Mouse (Mus musculus) liver, embryonic 12.5 days (tissue): Measurements from ENCODE around the gene Hikeshi. TPM values are rescaled to one million over a fixed set of nuclear protein-coding genes. Genes with fewer than 3 reads are reported as not detected.

Experiments used
- ATAC-seq: fragments of 200-750 bp; cut with Nextera tagmentation; 2 replicates; pipeline ENCODE4 v1.8.0; 2017; ENCODE audit warnings: moderate number of reproducible peaks, mild to moderate bottlenecking, moderate library complexity
- H3K27ac ChIP-seq: fragments of 300-500 bp; sonication (generic); 2 replicates; pipeline ENCODE4 v1.5.1; 2016; ENCODE audit warnings: mild to moderate bottlenecking
- H3K27me3 ChIP-seq: fragments of 300-500 bp; sonication (generic); replicated peaks from 2 replicates; pipeline ENCODE4 v1.6.1; 2016; ENCODE audit warnings: mild to moderate bottlenecking, moderate library complexity
- H3K36me3 ChIP-seq: fragments of 300-500 bp; sonication (generic); 2 replicates; pipeline ENCODE4 v1.6.1; 2016; ENCODE audit warnings: mild to moderate bottlenecking, moderate library complexity
- H3K4me1 ChIP-seq: fragments of 300-500 bp; sonication (generic); 2 replicates; pipeline ENCODE4 v1.6.1; 2016
- H3K4me2 ChIP-seq: fragments of 300-500 bp; sonication (generic); 2 replicates; pipeline ENCODE4 v1.6.1; 2016; ENCODE audit warnings: mild to moderate bottlenecking, moderate library complexity
- H3K4me3 ChIP-seq: fragments of 300-500 bp; sonication (generic); 2 replicates; pipeline ENCODE4 v1.5.1; 2016; ENCODE audit warnings: mild to moderate bottlenecking, moderate library complexity
- H3K9ac ChIP-seq: fragments of 300-500 bp; sonication (generic); 2 replicates; pipeline ENCODE4 v1.6.1; 2016; ENCODE audit warnings: mild to moderate bottlenecking, moderate library complexity
- H3K9me3 ChIP-seq: fragments of 300-500 bp; sonication (generic); replicated peaks from 2 replicates; pipeline ENCODE4 v1.6.1; 2016; ENCODE audit warnings: mild to moderate bottlenecking, moderate library complexity
- WGBS: fragments of 180-500 bp; shearing (Covaris S2); methylation state at CpG from one replicate; pipeline ENCODE4 v1.1.7; 2016; ENCODE audit not compliant: insufficient replicate concordance; 5-methylcytosine and 5-hydroxymethylcytosine counted together
- polyA plus RNA-seq: library from polyadenylated mRNA; unstranded; fragments of >200 nt; fragmentation: Nextera tagmentation; extraction: Ambion mirVana; gene quantifications from 2 replicates; pipeline ENCODE4 v1.2.1, GENCODE M21; 2016

Gene Hikeshi
- polyA plus RNA-seq, 1 experiment from 2014 or later: 94.9 TPM

GRCm38 (mm10) chr7:89908899-89909621 is 31.9 kb downstream of the Hikeshi start:
- no peaks in the 10 kb centered on the region for H3K27me3 ChIP-seq
- H3K4me3 ChIP-seq: no peak overlapping the region
- peaks cover 9% of the 10 kb centered on the region for H3K4me1 ChIP-seq
- H3K36me3 ChIP-seq: no peaks in the 10 kb centered on the region
- no peaks in the 10 kb centered on the region for H3K9me3 ChIP-seq
- H3K27ac ChIP-seq: no peak overlapping the region
- H3K4me2 ChIP-seq: no peak overlapping the region
- no peak overlapping the region for H3K9ac ChIP-seq
- 67% methylated on average over 20 of the region's 20 CpGs for WGBS
- no peak for ATAC-seq

DNA sequence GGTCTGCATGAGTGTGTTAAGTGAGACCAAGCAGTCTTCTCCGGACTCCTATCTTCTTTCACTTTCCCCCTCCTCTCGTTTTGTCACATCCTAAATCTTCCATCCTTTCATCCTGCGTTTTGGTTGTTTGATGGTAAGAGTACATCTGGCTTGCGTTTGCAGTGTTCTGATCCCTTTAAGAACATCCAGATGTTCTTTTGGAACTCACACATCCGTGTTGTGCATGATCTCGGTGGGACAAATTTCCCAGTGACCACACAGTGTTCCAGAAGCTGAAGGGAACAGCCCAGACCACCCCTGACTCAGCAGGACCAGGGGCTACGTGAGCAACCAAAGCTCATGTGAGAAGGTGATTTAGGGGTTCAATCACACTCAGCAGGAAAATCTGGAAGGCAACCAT is 32.6 kb downstream of the Hikeshi start:
- Histone ChIP-seq H3K4me2 (no peak overlapping the region), H3K4me3 (no peak overlapping the region)
- 52% methylated on average over 7 of the region's 7 CpGs for WGBS

DNA sequence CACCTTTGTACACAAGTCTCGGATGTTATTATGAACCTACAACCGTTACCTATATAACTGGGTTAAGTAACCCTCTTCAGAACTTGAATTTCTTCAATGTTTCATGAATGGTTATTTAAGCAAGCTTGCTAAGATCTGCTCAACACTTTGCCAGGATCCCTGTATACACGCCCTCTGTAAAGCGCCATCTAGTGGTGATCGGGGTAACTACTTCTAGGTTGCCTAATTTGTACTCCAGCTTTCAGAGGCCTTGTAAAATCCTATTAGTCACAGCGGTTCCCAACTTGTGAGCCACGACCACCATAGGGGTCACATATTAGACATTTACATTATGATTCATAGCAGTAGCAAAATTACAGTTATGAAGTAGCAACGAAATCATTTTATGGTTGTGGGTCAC is 33.1 kb downstream of the Hikeshi start:
- H3K36me3 ChIP-seq: no peaks in the 10 kb centered on the region
- no peak overlapping the region for H3K4me2 ChIP-seq
- no peaks in the 10 kb centered on the region for H3K27me3 ChIP-seq
- H3K27ac ChIP-seq: no peak overlapping the region
- ATAC-seq: no peak
- peaks cover 9% of the 10 kb centered on the region for H3K4me1 ChIP-seq
- 16% methylated on average over 8 of the region's 8 CpGs for WGBS
- no peak overlapping the region for H3K4me3 ChIP-seq
- H3K9me3 ChIP-seq: no peaks in the 10 kb centered on the region
- no peak overlapping the region for H3K9ac ChIP-seq

More for the DNA sequence above, 32.6 kb downstream of the Hikeshi start:
- Histone ChIP-seq H3K27me3 (no peaks in the 10 kb centered on the region), H3K27ac (no peak overlapping the region), H3K9me3 (no peaks in the 10 kb centered on the region), H3K9ac (no peak overlapping the region), H3K36me3 (no peaks in the 10 kb centered on the region), H3K4me1 (peaks cover 9% of the 10 kb centered on the region)
- no peak for ATAC-seq

- WGBS: 53% methylated on average over 22 of the region's 22 CpGs
- Histone ChIP-seq H3K9ac (no peak within 1 kb of the TSS), H3K9me3 (no peaks in the 10 kb centered on the region), H3K36me3 (no peaks in the 10 kb centered on the region), H3K4me1 (peaks cover 9% of the 10 kb centered on the region), H3K4me3 (no peak within 1 kb of the TSS), H3K27ac (no peak within 1 kb of the TSS), H3K27me3 (no peaks in the 10 kb centered on the region; the same call in 1 of the 2 replicates), H3K4me2 (no peak within 1 kb of the TSS)
- ATAC-seq: no peak
These were observed 37.3 kb downstream of the Hikeshi start, which contains the start of gene Ccdc81 for GRCm38 (mm10) chr7:89903442-89904343. Ccdc81 (minus strand) TSS chr7:89903629.

DNA sequence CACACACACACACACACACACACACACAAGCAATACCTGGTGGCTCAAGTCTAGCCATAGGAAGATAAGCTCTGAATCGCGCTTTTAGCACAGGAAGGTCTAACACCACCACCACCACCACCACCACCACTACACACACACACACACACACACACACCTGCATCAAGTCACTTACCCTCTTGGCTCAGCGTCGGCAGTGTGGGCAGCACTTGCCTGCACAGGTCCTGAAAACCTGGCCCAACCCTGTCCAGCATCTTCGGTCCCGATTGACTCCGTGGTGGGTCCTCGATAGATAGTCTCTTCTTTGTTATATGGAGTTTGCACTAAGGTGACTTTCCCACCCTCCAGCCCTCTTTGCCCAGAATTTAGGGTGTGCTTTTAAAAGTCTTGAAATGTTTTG is 38.0 kb downstream of the Hikeshi start:
- Histone ChIP-seq H3K27me3 (no peaks in the 10 kb centered on the region; the same call in 1 of the 2 replicates), H3K9ac (no peak overlapping the region), H3K4me3 (no peak overlapping the region), H3K9me3 (no peaks in the 10 kb centered on the region), H3K27ac (no peak overlapping the region), H3K4me1 (peaks cover 9% of the 10 kb centered on the region), H3K36me3 (no peaks in the 10 kb centered on the region), H3K4me2 (no peak overlapping the region)
- no peak for ATAC-seq
- 77% methylated on average over 8 of the region's 8 CpGs for WGBS

DNA sequence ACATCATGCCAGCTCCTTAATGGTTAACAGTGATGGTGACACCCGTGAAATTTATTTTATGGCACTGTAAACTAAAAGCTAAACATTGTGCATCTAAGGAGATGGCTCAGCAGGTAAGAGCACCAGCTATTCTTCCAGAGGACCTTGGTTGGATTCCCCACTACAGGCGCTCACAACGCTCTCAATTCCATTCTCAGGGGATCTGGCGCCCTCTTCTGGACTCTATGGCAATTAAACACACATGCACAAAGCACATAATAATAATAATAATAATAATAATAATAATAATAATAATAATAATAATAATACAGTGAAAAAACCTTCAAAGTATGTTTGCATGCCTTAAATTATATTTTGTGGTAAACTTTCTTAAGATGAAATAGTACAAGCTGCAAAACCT is 49.1 kb downstream of the Hikeshi start:
- 21% methylated on average over 4 of the region's 4 CpGs for WGBS
- Histone ChIP-seq H3K36me3 (no peaks in the 10 kb centered on the region), H3K4me1 (no peaks in the 10 kb centered on the region), H3K27ac (no peak overlapping the region), H3K4me3 (no peak overlapping the region), H3K4me2 (no peak overlapping the region), H3K9ac (no peak overlapping the region), H3K9me3 (no peaks in the 10 kb centered on the region), H3K27me3 (no peaks in the 10 kb centered on the region)
- ATAC-seq: no peak

GRCm38 (mm10) chr7:89891412-89891811 is 49.6 kb downstream of the Hikeshi start:
- H3K27ac ChIP-seq: no peak overlapping the region
- H3K27me3 ChIP-seq: no peaks in the 10 kb centered on the region
- no peak overlapping the region for H3K9ac ChIP-seq
- H3K9me3 ChIP-seq: no peaks in the 10 kb centered on the region
- H3K4me3 ChIP-seq: no peak overlapping the region
- no peak for ATAC-seq
- H3K4me2 ChIP-seq: no peak overlapping the region
- H3K36me3 ChIP-seq: no peaks in the 10 kb centered on the region
- WGBS: 73% methylated on average over 5 of the region's 5 CpGs
- H3K4me1 ChIP-seq: no peaks in the 10 kb centered on the region

GRCm38 (mm10) chr7:89884551-89884950 is 56.5 kb downstream of the Hikeshi start:
- H3K27ac ChIP-seq: no peak overlapping the region
- 57% methylated on average over 3 of the region's 3 CpGs for WGBS
- no peaks in the 10 kb centered on the region for H3K9me3 ChIP-seq
- no peak overlapping the region for H3K4me3 ChIP-seq
- no peak for ATAC-seq
- H3K4me1 ChIP-seq: no peaks in the 10 kb centered on the region
- no peak overlapping the region for H3K4me2 ChIP-seq
- H3K36me3 ChIP-seq: no peaks in the 10 kb centered on the region
- no peak overlapping the region for H3K9ac ChIP-seq
- H3K27me3 ChIP-seq: no peaks in the 10 kb centered on the region

- no peaks in the 10 kb centered on the region for H3K4me1 ChIP-seq
- no peak overlapping the region for H3K27ac ChIP-seq
- H3K9ac ChIP-seq: no peak overlapping the region
- H3K36me3 ChIP-seq: no peaks in the 10 kb centered on the region
- H3K4me3 ChIP-seq: no peak overlapping the region
- WGBS: 56% methylated on average over 1 of the region's 1 CpGs
- no peaks in the 10 kb centered on the region for H3K9me3 ChIP-seq
- H3K4me2 ChIP-seq: no peak overlapping the region
- ATAC-seq: no peak
- H3K27me3 ChIP-seq: no peaks in the 10 kb centered on the region
These were observed 61.3 kb downstream of the Hikeshi start for GRCm38 (mm10) chr7:89879686-89880085.

Other genes with a start within 250 kb of the Hikeshi start
- not detected in 2 replicates for gene Ccdc81, start 37.6 kb downstream of the Hikeshi start, polyA plus RNA-seq
- gene Eed, start 39.8 kb upstream of the Hikeshi start, polyA plus RNA-seq: 58.1 and 61.5 TPM in 2 replicates
- gene Picalm, start 189.0 kb upstream of the Hikeshi start, polyA plus RNA-seq: 71.1 and 73.2 TPM in 2 replicates